Mouse (Mus musculus) lung, embryonic 14.5 days (tissue): ENCODE results near the gene Ugcg. TPM values are rescaled to one million over a fixed set of nuclear protein-coding genes. Genes with fewer than 3 reads are reported as not detected.

Experiments
- ATAC-seq: fragments of 200-750 bp; cut with Nextera tagmentation; 2 replicates; pipeline ENCODE4 v1.8.0; 2017; ENCODE audit warnings: mild to moderate bottlenecking, moderate TSS enrichment, moderate library complexity; ENCODE audit not compliant: insufficient read depth
- DNase-seq: peaks from one replicate; pipeline ENCODE4 v3.0.0-alpha.2; 2015
- H3K27ac ChIP-seq: fragments of 300-500 bp; sonication (generic); 2 replicates; pipeline ENCODE4 v1.5.1; 2014; ENCODE audit warnings: low read depth, mild to moderate bottlenecking, moderate library complexity
- H3K27me3 ChIP-seq: fragments of 300-500 bp; sonication (generic); 2 replicates; pipeline ENCODE4 v1.6.1; 2014; ENCODE audit warnings: low read length, control low read depth; ENCODE audit not compliant: insufficient read depth
- H3K36me3 ChIP-seq: fragments of 300-500 bp; sonication (generic); 2 replicates; pipeline ENCODE4 v1.6.1; 2014; ENCODE audit warnings: control low read depth; ENCODE audit not compliant: insufficient read depth
- H3K4me1 ChIP-seq: fragments of 300-500 bp; sonication (generic); 2 replicates; pipeline ENCODE4 v1.6.1; 2014; ENCODE audit warnings: antibody characterized with exemption, control low read depth; ENCODE audit not compliant: insufficient read depth
- H3K4me2 ChIP-seq: fragments of 300-500 bp; sonication (generic); 2 replicates; pipeline ENCODE4 v1.6.1; 2014; ENCODE audit warnings: mild to moderate bottlenecking
- H3K4me3 ChIP-seq: fragments of 300-500 bp; sonication (generic); 2 replicates; pipeline ENCODE4 v1.5.1; 2014; ENCODE audit warnings: low read depth, low read length
- H3K9ac ChIP-seq: fragments of 300-500 bp; sonication (generic); 2 replicates; pipeline ENCODE4 v1.6.1; 2014
- H3K9me3 ChIP-seq: fragments of 300-500 bp; sonication (generic); 2 replicates; pipeline ENCODE4 v1.6.1; 2016; ENCODE audit warnings: low read depth, low read length, control low read depth
- CTCF ChIP-seq: IDR thresholded peaks from 2 replicates; pipeline ENCODE4 v1.5.1; 2016; ENCODE audit warnings: antibody characterized with exemption, low read depth
- WGBS: fragments of 180-500 bp; shearing (Covaris S2); extraction: QIAGEN DNeasy Blood & Tissue Kit; methylation state at CpG from one replicate; pipeline ENCODE4 v1.1.7; 2014; 5-methylcytosine and 5-hydroxymethylcytosine counted together
- polyA plus RNA-seq: library from polyadenylated mRNA; unstranded; fragments of >200 nt; fragmentation: Nextera tagmentation; extraction: Ambion mirVana; gene quantifications from 2 replicates; pipeline ENCODE4 v1.2.1, GENCODE M21; 2014

Gene Ugcg
- polyA plus RNA-seq, 1 experiment from 2014 or later: 13.8 TPM

DNA sequence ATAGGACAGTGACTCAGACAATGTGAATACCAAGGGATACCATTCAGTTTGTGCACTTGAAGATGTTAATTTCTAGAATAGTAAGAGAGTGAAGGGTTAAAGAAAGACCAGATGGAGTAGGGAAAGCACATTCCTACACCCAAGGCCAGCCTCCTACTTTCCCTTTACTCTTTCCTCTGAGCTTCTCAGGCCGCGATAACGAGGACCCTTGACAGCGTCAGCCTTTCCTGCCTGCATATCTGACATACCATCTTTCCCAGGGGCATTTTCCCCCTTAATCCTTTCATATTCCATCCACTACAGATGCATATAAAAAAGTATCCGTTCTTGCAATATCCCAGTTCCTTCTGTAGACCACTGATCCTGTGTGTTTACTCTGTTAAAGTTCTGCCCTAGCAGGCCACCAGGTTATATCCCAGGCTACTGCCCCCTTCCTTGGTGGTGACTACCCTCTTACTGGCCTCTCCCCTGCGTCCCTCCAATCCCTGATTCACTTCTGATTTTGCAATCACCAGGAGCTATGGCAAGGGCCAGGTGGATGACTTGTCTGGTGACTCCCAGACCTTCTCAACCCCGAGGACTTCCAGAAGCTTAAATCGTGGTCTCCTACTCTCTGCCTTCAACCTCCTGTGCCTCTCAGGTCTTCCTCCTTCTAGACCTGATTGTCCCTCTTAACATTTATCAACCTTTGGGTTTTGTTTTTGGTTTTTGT lies 27.9 kb upstream of the Ugcg start:
- Histone ChIP-seq H3K4me1 (no peaks in the 10 kb centered on the region; the same call in 1 of the 2 replicates), H3K9ac (no peak overlapping the region), H3K9me3 (no peaks in the 10 kb centered on the region), H3K27me3 (no peaks in the 10 kb centered on the region), H3K36me3 (no peaks in the 10 kb centered on the region), H3K4me3 (no peak overlapping the region), H3K4me2 (no peak overlapping the region), H3K27ac (no peak overlapping the region; the same call in 1 of the 2 replicates)
- DNase-seq (peak; percentile 45), ATAC-seq (peak; percentile 62)
- WGBS: 45% methylated on average over 8 of the region's 8 CpGs
- TF ChIP-seq CTCF: no peak

DNA sequence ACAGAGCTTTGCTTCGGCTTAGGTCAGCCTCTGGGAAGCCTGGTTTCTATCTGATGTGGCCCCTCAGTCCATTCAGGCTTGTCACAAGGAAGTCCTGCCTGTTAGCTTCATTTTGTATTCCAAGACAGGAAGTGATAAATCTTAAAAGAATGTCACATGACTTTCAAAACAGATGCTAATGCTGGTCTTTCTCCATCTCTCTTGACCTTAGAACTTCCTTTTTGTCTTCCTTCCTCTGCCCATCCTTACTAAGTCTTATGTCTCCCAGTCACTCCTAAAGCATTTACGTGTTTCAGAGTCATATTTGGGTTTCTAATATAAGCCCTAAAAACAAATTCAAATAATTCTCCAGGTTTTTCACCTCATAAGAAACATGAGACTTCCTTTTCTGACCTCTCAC lies 25.0 kb upstream of the Ugcg start:
- TF ChIP-seq CTCF: no peak
- WGBS: 78% methylated on average over 2 of the region's 2 CpGs
- H3K9ac ChIP-seq: no peak overlapping the region
- no peak overlapping the region for H3K27ac ChIP-seq
- H3K4me1 ChIP-seq: no peaks in the 10 kb centered on the region
- ATAC-seq: no peak
- H3K9me3 ChIP-seq: no peaks in the 10 kb centered on the region
- no peak for DNase-seq
- no peaks in the 10 kb centered on the region for H3K36me3 ChIP-seq
- no peaks in the 10 kb centered on the region for H3K27me3 ChIP-seq
- no peak overlapping the region for H3K4me2 ChIP-seq
- H3K4me3 ChIP-seq: no peak overlapping the region

- Histone ChIP-seq H3K4me1 (no peaks in the 10 kb centered on the region), H3K36me3 (no peaks in the 10 kb centered on the region), H3K4me3 (no peak overlapping the region), H3K9me3 (no peaks in the 10 kb centered on the region), H3K27ac (no peak overlapping the region), H3K27me3 (no peaks in the 10 kb centered on the region), H3K4me2 (no peak overlapping the region), H3K9ac (no peak overlapping the region)
- 90% methylated on average over 2 of the region's 2 CpGs for WGBS
- no peak for TF ChIP-seq CTCF
- no peak for DNase-seq
- no peak for ATAC-seq
Observed at GRCm38 (mm10) chr4:59167251-59167847, 21.7 kb upstream of the Ugcg start.

DNA sequence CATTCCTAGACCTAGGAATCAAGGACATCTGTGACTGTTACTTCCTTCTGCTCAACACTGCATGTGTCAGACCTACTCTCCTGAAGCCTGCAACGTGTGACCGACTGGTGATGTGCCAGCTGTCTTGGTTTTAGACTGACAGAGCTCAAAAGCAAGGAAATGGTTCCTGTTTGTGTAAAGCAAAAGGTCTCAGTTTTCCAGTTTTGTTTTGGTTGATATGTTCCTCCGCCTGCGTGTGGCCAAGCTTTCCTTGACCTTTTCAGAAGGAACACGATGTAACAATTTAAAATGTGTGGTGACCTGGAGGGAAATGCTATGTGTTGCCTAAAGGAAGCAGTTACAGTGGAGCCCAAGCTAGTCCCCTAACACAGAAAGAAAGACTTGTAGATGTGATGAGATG lies 19.1 kb upstream of the Ugcg start:
- 74% methylated on average over 5 of the region's 5 CpGs for WGBS

GRCm38 (mm10) chr4:59172616-59173015 lies 16.4 kb upstream of the Ugcg start:
- Histone ChIP-seq H3K9ac (no peak overlapping the region), H3K4me2 (no peak overlapping the region), H3K27ac (no peak overlapping the region), H3K4me3 (no peak overlapping the region), H3K4me1 (no peaks in the 10 kb centered on the region), H3K9me3 (no peaks in the 10 kb centered on the region), H3K27me3 (no peaks in the 10 kb centered on the region), H3K36me3 (no peaks in the 10 kb centered on the region)
- DNase-seq (no peak), ATAC-seq (no peak)
- 65% methylated on average over 2 of the region's 2 CpGs for WGBS
- no peak for TF ChIP-seq CTCF

More for the DNA sequence above, 19.1 kb upstream of the Ugcg start:
- ATAC-seq (no peak), DNase-seq (no peak)
- H3K36me3 ChIP-seq: no peaks in the 10 kb centered on the region
- H3K9ac ChIP-seq: no peak overlapping the region
- H3K27ac ChIP-seq: no peak overlapping the region
- TF ChIP-seq CTCF: no peak
- H3K27me3 ChIP-seq: no peaks in the 10 kb centered on the region
- H3K9me3 ChIP-seq: no peaks in the 10 kb centered on the region
- no peaks in the 10 kb centered on the region for H3K4me1 ChIP-seq
- H3K4me3 ChIP-seq: no peak overlapping the region
- H3K4me2 ChIP-seq: no peak overlapping the region

DNA sequence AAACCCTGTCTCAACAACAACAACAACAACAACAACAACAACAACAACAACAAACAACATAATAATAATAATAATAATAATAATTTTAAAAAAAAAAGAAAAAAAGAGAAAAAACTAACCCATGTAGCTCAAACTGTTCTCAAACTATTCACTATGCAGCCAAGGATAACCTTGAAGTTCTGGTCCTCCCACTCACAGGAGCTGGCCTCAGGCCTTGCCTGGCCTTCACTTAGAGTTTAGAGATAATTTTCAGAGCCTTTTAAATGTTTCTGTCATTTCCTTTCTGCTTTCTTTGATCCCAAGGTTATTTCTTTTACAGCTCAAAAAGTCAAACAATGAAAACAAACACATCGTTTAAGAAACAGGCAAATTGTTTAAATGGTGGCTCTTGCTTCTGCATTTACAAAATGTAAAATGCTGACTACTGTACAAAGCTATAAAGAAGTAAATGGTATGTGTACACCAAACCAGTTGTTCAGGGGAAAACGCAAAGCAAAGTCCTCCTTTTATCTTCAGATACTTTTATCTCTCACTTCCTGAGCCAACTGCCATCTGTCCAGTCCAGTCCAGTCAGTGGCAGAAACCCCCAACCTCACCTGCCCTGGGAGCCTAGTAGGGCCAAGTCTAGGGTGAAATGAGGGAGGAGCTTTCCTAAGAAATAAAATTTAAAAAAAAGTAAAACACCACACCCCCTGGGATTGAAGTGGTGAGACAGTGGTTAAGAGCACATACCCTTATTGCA lies 15.7 kb upstream of the Ugcg start:
- no peak for DNase-seq
- Histone ChIP-seq H3K4me3 (no peak overlapping the region), H3K9me3 (no peaks in the 10 kb centered on the region), H3K9ac (no peak overlapping the region), H3K4me2 (no peak overlapping the region), H3K4me1 (no peaks in the 10 kb centered on the region), H3K27me3 (no peaks in the 10 kb centered on the region), H3K36me3 (no peaks in the 10 kb centered on the region), H3K27ac (no peak overlapping the region)
- no peak for ATAC-seq
- TF ChIP-seq CTCF: no peak
- 41% methylated on average over 2 of the region's 2 CpGs for WGBS

GRCm38 (mm10) chr4:59175003-59175402 lies 14.1 kb upstream of the Ugcg start:
- no peaks in the 10 kb centered on the region for H3K36me3 ChIP-seq
- ATAC-seq (no peak), DNase-seq (no peak)
- H3K4me2 ChIP-seq: no peak overlapping the region
- no peaks in the 10 kb centered on the region for H3K4me1 ChIP-seq
- H3K4me3 ChIP-seq: no peak overlapping the region
- 53% methylated on average over 4 of the region's 4 CpGs for WGBS
- no peak overlapping the region for H3K9ac ChIP-seq
- H3K27ac ChIP-seq: no peak overlapping the region
- H3K27me3 ChIP-seq: no peaks in the 10 kb centered on the region
- TF ChIP-seq CTCF: no peak
- H3K9me3 ChIP-seq: no peaks in the 10 kb centered on the region
